Mouse (Mus musculus) MEL (cell line): ENCODE data around the gene Lrrc4. TPM values are rescaled to one million over a fixed set of nuclear protein-coding genes. Genes with fewer than 3 reads are reported as not detected.

Experiments used
- DNase-seq: peaks from one replicate; pipeline ENCODE4 v3.0.0; 2011; ENCODE audit warnings: low read depth, low spot score
- H3K27ac ChIP-seq: 2 replicates; pipeline ENCODE4 v1.5.1; 2012; ENCODE audit warnings: low read depth, mild to moderate bottlenecking, control low read depth, low read length, moderate library complexity; ENCODE audit not compliant: control insufficient read depth
- H3K27me3 ChIP-seq, 2 experiments: fragments of 150-350 bp in 1 of 2; sonication (generic) in 1 of 2; 2 replicates each; pipeline ENCODE4 v1.6.1; 2012; ENCODE audit warnings: low read length in 2 of 2, mild to moderate bottlenecking in 2 of 2, improper control_type of control experiment in 1 of 2, moderate library complexity in 1 of 2; ENCODE audit not compliant: insufficient read depth in 2 of 2, control insufficient read depth in 1 of 2
- H3K36me3 ChIP-seq, 2 experiments: 2 replicates each; pipeline ENCODE4 v1.6.1; 2012 to 2014; ENCODE audit warnings: low read length in 2 of 2, improper control_type of control experiment in 1 of 2, inconsistent platforms in 1 of 2, mild to moderate bottlenecking in 1 of 2; ENCODE audit not compliant: insufficient read depth in 2 of 2, control insufficient read depth in 1 of 2
- H3K4me1 ChIP-seq, 2 experiments: fragments of 150-350 bp in 1 of 2; sonication (generic) in 1 of 2; 2 replicates each; pipeline ENCODE4 v1.6.1; 2012; ENCODE audit warnings: low read length in 2 of 2, improper control_type of control experiment in 1 of 2, mild to moderate bottlenecking in 1 of 2; ENCODE audit not compliant: insufficient read depth in 2 of 2, control insufficient read depth in 1 of 2
- H3K4me3 ChIP-seq, 2 experiments: fragments of 150-350 bp in 1 of 2; sonication (generic) in 1 of 2; 2 replicates each; pipeline ENCODE4 v1.5.1; 2012; ENCODE audit warnings: low read depth in 2 of 2, low read length in 2 of 2, mild to moderate bottlenecking in 2 of 2, moderate library complexity in 2 of 2, control low read depth in 1 of 2, improper control_type of control experiment in 1 of 2; ENCODE audit not compliant: control insufficient read depth in 1 of 2, insufficient read depth in 1 of 2
- H3K79me2 ChIP-seq: 2 replicates; pipeline ENCODE4 v1.6.1; 2012; ENCODE audit warnings: mild to moderate bottlenecking, low read length, moderate library complexity; ENCODE audit not compliant: control insufficient read depth, poor library complexity, insufficient read depth
- H3K9ac ChIP-seq: 2 replicates; pipeline ENCODE4 v1.6.1; 2012; ENCODE audit warnings: low read depth, mild to moderate bottlenecking, control low read depth, low read length, moderate library complexity; ENCODE audit not compliant: control insufficient read depth, poor library complexity, severe bottlenecking
- H3K9me3 ChIP-seq: fragments of 150-350 bp; sonication (generic); replicated peaks from 2 replicates; pipeline ENCODE4 v1.6.1; 2012; ENCODE audit warnings: mild to moderate bottlenecking, low read length, improper control_type of control experiment, moderate library complexity; ENCODE audit not compliant: insufficient read depth
- BHLHE40 ChIP-seq: IDR thresholded peaks from 2 replicates; pipeline ENCODE4 v1.6.1; 2012; ENCODE audit warnings: low read depth, mild to moderate bottlenecking, inconsistent platforms, low read length, improper control_type of control experiment, borderline replicate concordance
- E2F4 ChIP-seq: IDR thresholded peaks from 2 replicates; pipeline ENCODE4 v1.6.1; 2011; ENCODE audit warnings: low read depth, low read length, improper control_type of control experiment, borderline replicate concordance
- EP300 ChIP-seq, 2 experiments: IDR thresholded peaks; 2 replicates each; pipeline ENCODE4 v1.6.1; 2011; ENCODE audit warnings: improper control_type of control experiment in 2 of 2, low read length in 2 of 2, low read depth in 1 of 2, mild to moderate bottlenecking in 1 of 2
- ETS1 ChIP-seq: IDR thresholded peaks from 2 replicates; pipeline ENCODE4 v1.6.1; 2012; ENCODE audit warnings: low read depth, mild to moderate bottlenecking, inconsistent platforms, low read length, improper control_type of control experiment, moderate library complexity
- GATA1 ChIP-seq: IDR thresholded peaks from 2 replicates; pipeline ENCODE4 v1.6.1; 2011; ENCODE audit warnings: low read depth, low read length, improper control_type of control experiment
- HCFC1 ChIP-seq: IDR thresholded peaks from 2 replicates; pipeline ENCODE4 v1.6.1; 2012; ENCODE audit warnings: low read depth, mild to moderate bottlenecking, inconsistent platforms, low read length, improper control_type of control experiment, moderate library complexity
- KAT2A ChIP-seq: conservative IDR thresholded peaks from 2 replicates; pipeline ENCODE4 v1.6.1; 2012; ENCODE audit warnings: low read depth, low read length, improper control_type of control experiment, inconsistent platforms
- MAX ChIP-seq: IDR thresholded peaks from 2 replicates; pipeline ENCODE4 v1.6.1; 2011; ENCODE audit warnings: low read length, improper control_type of control experiment
- MEF2A ChIP-seq: IDR thresholded peaks from 2 replicates; pipeline ENCODE4 v1.6.1; 2014; ENCODE audit warnings: low read depth, mild to moderate bottlenecking, inconsistent platforms, low read length, improper control_type of control experiment; ENCODE audit not compliant: poor library complexity, insufficient replicate concordance, severe bottlenecking; ENCODE audit errors: extremely low read depth
- MYB ChIP-seq: IDR thresholded peaks from 2 replicates; pipeline ENCODE4 v1.6.1; 2011; ENCODE audit warnings: mild to moderate bottlenecking, low read depth, low read length, improper control_type of control experiment
- NELFE ChIP-seq: IDR thresholded peaks from 2 replicates; pipeline ENCODE4 v1.6.1; 2011; ENCODE audit warnings: low read depth, low read length, improper control_type of control experiment
- NRF1 ChIP-seq: IDR thresholded peaks from 2 replicates; pipeline ENCODE4 v1.6.1; 2014; ENCODE audit warnings: low read depth, mild to moderate bottlenecking, inconsistent platforms, low read length, improper control_type of control experiment, moderate library complexity; ENCODE audit not compliant: poor library complexity, insufficient read depth, severe bottlenecking
- POLR2A ChIP-seq, 2 experiments: IDR thresholded peaks; 2 replicates each; pipeline ENCODE4 v1.6.1; 2011 to 2012; ENCODE audit warnings: low read length in 2 of 2, mild to moderate bottlenecking in 2 of 2, control low read depth in 1 of 2, improper control_type of control experiment in 1 of 2, low read depth in 1 of 2, moderate library complexity in 1 of 2; ENCODE audit not compliant: control insufficient read depth in 1 of 2, insufficient read depth in 1 of 2, poor library complexity in 1 of 2
- POLR2AphosphoS5 ChIP-seq: IDR thresholded peaks from 2 replicates; pipeline ENCODE4 v1.6.1; 2012; ENCODE audit warnings: low read depth, borderline replicate concordance, mild to moderate bottlenecking, inconsistent platforms, low read length, moderate library complexity, mixed read lengths
- RAD21 ChIP-seq: IDR thresholded peaks from 2 replicates; pipeline ENCODE4 v1.6.1; 2011; ENCODE audit warnings: mild to moderate bottlenecking, low read depth, low read length, improper control_type of control experiment
- RCOR1 ChIP-seq: IDR thresholded peaks from 2 replicates; pipeline ENCODE4 v1.6.1; 2012; ENCODE audit warnings: low read depth, mild to moderate bottlenecking, inconsistent platforms, low read length, improper control_type of control experiment
- SMC3 ChIP-seq: IDR thresholded peaks from 2 replicates; pipeline ENCODE4 v1.6.1; 2011; ENCODE audit warnings: low read depth, low read length, improper control_type of control experiment
- TAL1 ChIP-seq: IDR thresholded peaks from 2 replicates; pipeline ENCODE4 v1.6.1; 2012; ENCODE audit warnings: mild to moderate bottlenecking, inconsistent platforms, low read length, moderate library complexity, mixed read lengths
- TBP ChIP-seq: IDR thresholded peaks from 2 replicates; pipeline ENCODE4 v1.8.0; 2011; ENCODE audit warnings: low read depth, low read length, improper control_type of control experiment
- TCF12 ChIP-seq: IDR thresholded peaks from 2 replicates; pipeline ENCODE4 v1.6.1; 2014; ENCODE audit warnings: low read depth, mild to moderate bottlenecking, inconsistent platforms, low read length, improper control_type of control experiment, moderate library complexity
- USF1 ChIP-seq: IDR thresholded peaks from 2 replicates; pipeline ENCODE4 v1.6.1; 2014; ENCODE audit warnings: low read depth, mild to moderate bottlenecking, inconsistent platforms, low read length, improper control_type of control experiment, moderate library complexity
- USF2 ChIP-seq, 2 experiments: IDR thresholded peaks; 2 replicates each; pipeline ENCODE4 v1.6.1; 2011 to 2012; ENCODE audit warnings: improper control_type of control experiment in 2 of 2, low read length in 2 of 2, borderline replicate concordance in 1 of 2, inconsistent platforms in 1 of 2, low read depth in 1 of 2, mild to moderate bottlenecking in 1 of 2; ENCODE audit not compliant: insufficient read depth in 1 of 2
- ZMIZ1 ChIP-seq: IDR thresholded peaks from 2 replicates; pipeline ENCODE4 v1.6.1; 2012; ENCODE audit warnings: low read depth, mild to moderate bottlenecking, inconsistent platforms, low read length, improper control_type of control experiment, moderate library complexity
- polyA plus RNA-seq, 2 experiments: library from polyadenylated mRNA; stranded (reverse) in 1 of 2; unstranded in 1 of 2; fragments of >175 nt in 1 of 2; fragments of >200 nt in 1 of 2; gene quantifications; 2 replicates each; pipeline versions ENCODE4 v1.2.1 to v1.2.4; 2012; ENCODE audit warnings: low replicate concordance in 2 of 2, low read depth in 1 of 2; ENCODE audit not compliant: insufficient read length in 2 of 2, insufficient read depth in 1 of 2, missing spikeins in 1 of 2
- total RNA-seq: library from RNA; depleted of rRNA; stranded (reverse); fragments of 300-350 nt; gene quantifications from 2 replicates; pipeline ENCODE4 v1.2.3, GENCODE M21; 2012

Gene Lrrc4
- total and polyA plus RNA-seq, 3 experiments = 0.07 to 0.12 TPM; not detected in 1

- peaks cover 0 to 1% of the 10 kb centered on the region in 2 experiments; a peak in 1 of 4 replicates for H3K4me1 ChIP-seq
- H3K27ac ChIP-seq = no peak overlapping the region
- no peaks in the 10 kb centered on the region for H3K27me3 ChIP-seq
- TF ChIP-seq TCF12 = no peak
- TF ChIP-seq GATA1 = no peak
- no peak for TF ChIP-seq KAT2A
- TF ChIP-seq USF2 (IDR thresholded peaks at IDR 0.05; ENCODE audit: borderline replicate concordance in 1 of 2, insufficient read depth in 1 of 2, low read depth in 1 of 2, low read length in 2 of 2) = no peak
- no peak for TF ChIP-seq TBP
- TF ChIP-seq TAL1 = no peak
- TF ChIP-seq HCFC1 = no peak
- TF ChIP-seq POLR2A (IDR thresholded peaks at IDR 0.05; ENCODE audit: control insufficient read depth in 1 of 2, insufficient read depth in 1 of 2, low read depth in 1 of 2, low read length in 2 of 2, poor library complexity in 1 of 2) = no peak
- H3K9me3 ChIP-seq = no peaks in the 10 kb centered on the region
- DNase-seq = no peak
- 0 out of 2 replicates have a peak, but pooled peaks cover 1% of the 10 kb centered on the region for H3K79me2 ChIP-seq
- peaks cover 0 to 21% of the 10 kb centered on the region in 2 experiments; a peak in 2 of 4 replicates for H3K36me3 ChIP-seq
- no peak overlapping the region for H3K9ac ChIP-seq
- no peak overlapping the region for H3K4me3 ChIP-seq
These were observed 82.3 kb downstream of the Lrrc4 start for GRCm38 (mm10) chr6:28749224-28749623.

GRCm38 (mm10) chr6:28747931-28748670, 83.4 kb downstream of the Lrrc4 start:
- Histone ChIP-seq H3K27me3 (no peaks in the 10 kb centered on the region), H3K9me3 (no peaks in the 10 kb centered on the region), H3K4me1 (no peaks in the 10 kb centered on the region), H3K36me3 (peaks cover 0 to 23% of the 10 kb centered on the region in 2 experiments; a peak in 2 of 4 replicates), H3K79me2 (0 out of 2 replicates have a peak, but pooled peaks cover 1% of the 10 kb centered on the region), H3K4me3 (no peak overlapping the region), H3K27ac (no peak overlapping the region), H3K9ac (no peak overlapping the region)
- TF ChIP-seq NRF1 (no peak), USF1 (no peak), MEF2A (no peak), E2F4 (no peak), EP300 (IDR thresholded peaks at IDR 0.05; ENCODE audit: low read depth in 1 of 2, low read length in 2 of 2) (no peak), GATA1 (no peak), ETS1 (no peak), NELFE (no peak), MAX (no peak), RCOR1 (no peak), RAD21 (no peak), POLR2AphosphoS5 (no peak), SMC3 (no peak), POLR2A (IDR thresholded peaks at IDR 0.05; ENCODE audit: control insufficient read depth in 1 of 2, insufficient read depth in 1 of 2, low read depth in 1 of 2, low read length in 2 of 2, poor library complexity in 1 of 2) (no peak), BHLHE40 (no peak), MYB (no peak), ZMIZ1 (no peak)
- no peak for DNase-seq
